Mouse (Mus musculus) adrenal gland, postnatal 25 days (tissue): ENCODE results near the gene Adcy5. TPM values are rescaled to one million over a fixed set of nuclear protein-coding genes. Genes with fewer than 3 reads are reported as not detected.

ENCODE experiments used
- DNase-seq: peaks from one replicate; pipeline ENCODE4 v3.0.0; 2021; ENCODE audit warnings: mixed read lengths
- long read RNA-seq: library from polyadenylated mRNA; stranded (forward); transcript quantifications from one replicate; pipeline ENCODE4 v2.0.0, GENCODE M21; 2021
- total RNA-seq: library from RNA; stranded (reverse); gene quantifications from 2 replicates; pipeline ENCODE4 v1.2.3, GENCODE M21; 2021

Gene Adcy5
- total RNA-seq, result 4.6 and 7.2 TPM in 2 replicates
- long read RNA-seq, full-length matches to known transcripts, result 1 of 6 reads
- long read RNA-seq, partial matches to known transcripts, result 3 of 6 reads
- long read RNA-seq, other reads (novel, unspliced or antisense), result 2 of 6 reads

GRCm38 (mm10) chr16:35154641-35155390 is at the start of gene Adcy5:
Adcy5 (plus strand) TSS chr16:35154877.
- peak; percentile 53 for DNase-seq

- no peak for DNase-seq
Observed at GRCm38 (mm10) chr16:35107985-35108384, 46.7 kb upstream of the Adcy5 start.

- DNase-seq, result no peak
Observed at GRCm38 (mm10) chr16:35109156-35109555, 45.5 kb upstream of the Adcy5 start.

GRCm38 (mm10) chr16:35109656-35110291 is 44.9 kb upstream of the Adcy5 start:
- DNase-seq, result no peak

- peak; percentile 89 for DNase-seq
Observed at GRCm38 (mm10) chr16:35110410-35111142, 44.1 kb upstream of the Adcy5 start.

- DNase-seq, result peak; percentile 10
Observed at GRCm38 (mm10) chr16:35111143-35111620, 43.5 kb upstream of the Adcy5 start.

GRCm38 (mm10) chr16:35113496-35113895 is 41.2 kb upstream of the Adcy5 start:
- DNase-seq, result no peak

- no peak for DNase-seq
Observed at GRCm38 (mm10) chr16:35116328-35116956, 38.2 kb upstream of the Adcy5 start.

GRCm38 (mm10) chr16:35117436-35117835 is 37.2 kb upstream of the Adcy5 start:
- no peak for DNase-seq

- no peak for DNase-seq
Observed at GRCm38 (mm10) chr16:35120603-35121002, 34.1 kb upstream of the Adcy5 start.

- no peak for DNase-seq
Observed at GRCm38 (mm10) chr16:35127270-35127669, 27.4 kb upstream of the Adcy5 start.

- no peak for DNase-seq
Observed at GRCm38 (mm10) chr16:35130172-35130571, 24.5 kb upstream of the Adcy5 start.

- DNase-seq, result no peak
Observed at GRCm38 (mm10) chr16:35139416-35139815, 15.3 kb upstream of the Adcy5 start.

GRCm38 (mm10) chr16:35139873-35140619 is 14.6 kb upstream of the Adcy5 start:
- peak; percentile 28 for DNase-seq

- no peak for DNase-seq
Observed at GRCm38 (mm10) chr16:35140620-35140975, 14.1 kb upstream of the Adcy5 start.

- no peak for DNase-seq
Observed at GRCm38 (mm10) chr16:35141839-35142238, 12.8 kb upstream of the Adcy5 start.

GRCm38 (mm10) chr16:35146153-35146552 is 8.5 kb upstream of the Adcy5 start:
- no peak for DNase-seq

GRCm38 (mm10) chr16:35153146-35153755 is 1.4 kb upstream of the Adcy5 start:
- DNase-seq, result no peak

GRCm38 (mm10) chr16:35154245-35154640 is 434 bp upstream of the Adcy5 start:
- DNase-seq, result peak; percentile 31

- peak; percentile 66 for DNase-seq
Observed at GRCm38 (mm10) chr16:35155391-35156305, 971 bp downstream of the Adcy5 start.
